Mouse (Mus musculus) hindlimb bud, embryonic 11.5 days (tissue): ENCODE data around the gene Ppp2ca.
"Not testable (repeated sequence)": the region's sequence is repeated elsewhere in the genome, so short reads cannot be mapped to it uniquely, and the experiment has no call there.

ENCODE experiments used
- DNase-seq: peaks from one replicate; pipeline ENCODE4 v3.0.0-alpha.2; 2012; ENCODE audit warnings: low read depth, low spot score; ENCODE audit errors: extremely low spot score

Ppp2ca gene

DNA sequence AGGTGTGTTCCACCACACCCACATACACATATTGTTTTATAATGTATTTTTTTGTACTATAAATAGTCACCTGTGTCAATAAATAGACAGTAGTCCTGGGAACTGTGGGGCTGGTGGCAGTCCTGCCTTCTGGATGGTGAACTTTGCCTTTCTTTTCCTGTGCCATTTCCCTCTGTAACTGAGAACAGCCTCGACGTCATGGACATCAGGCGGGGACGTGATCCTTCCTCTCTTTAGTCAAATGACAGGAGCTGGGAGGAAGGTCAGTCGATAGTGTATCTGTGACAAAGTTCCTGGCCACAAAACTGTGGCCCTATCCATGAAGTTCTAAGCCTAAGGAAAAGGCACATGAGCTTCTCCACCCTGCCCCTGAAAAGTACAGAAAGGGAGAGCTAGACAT, 3.9 kb upstream of the Ppp2ca start:
- DNase-seq: no peak

DNA sequence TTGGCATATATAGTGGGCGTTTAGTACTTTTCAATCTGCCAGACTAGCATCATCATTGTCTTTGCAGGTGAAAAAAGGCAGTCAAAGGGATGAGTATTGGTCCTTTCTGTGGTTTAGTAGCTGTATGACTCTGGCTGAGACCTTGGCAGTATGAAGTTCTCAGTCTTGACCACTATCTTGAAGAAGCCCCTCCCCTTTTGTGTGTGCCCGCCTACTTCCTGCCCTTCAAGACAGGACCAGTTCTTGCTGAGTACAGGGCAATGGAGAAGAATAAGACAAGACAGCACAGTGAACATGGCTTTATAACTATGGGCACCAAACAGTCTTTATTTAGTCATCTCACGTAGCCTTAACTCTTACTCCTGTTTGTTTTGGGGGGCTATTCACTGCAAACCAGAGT, 1.5 kb upstream of the Ppp2ca start:
- DNase-seq: no peak

DNA sequence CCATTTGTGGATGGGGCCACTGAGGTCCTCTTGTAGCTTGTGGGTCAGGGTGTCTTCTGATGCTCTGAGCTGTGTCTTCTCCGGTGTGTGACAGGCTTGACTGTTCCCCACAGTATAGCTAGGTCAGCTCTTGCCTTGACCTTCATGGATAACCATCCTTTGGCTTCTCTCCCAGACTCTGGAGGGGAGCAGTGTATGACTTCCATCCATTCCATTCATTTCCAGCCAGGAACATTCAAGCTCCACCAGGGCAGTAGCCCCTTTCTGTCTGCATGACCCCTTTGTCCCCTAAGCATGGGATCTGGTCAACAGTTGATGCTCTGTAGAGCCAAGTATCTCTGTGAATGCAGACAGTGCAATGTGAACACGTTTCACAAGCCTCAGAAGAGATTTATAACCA, 885 bp upstream of the Ppp2ca start:
- DNase-seq: no peak

DNA sequence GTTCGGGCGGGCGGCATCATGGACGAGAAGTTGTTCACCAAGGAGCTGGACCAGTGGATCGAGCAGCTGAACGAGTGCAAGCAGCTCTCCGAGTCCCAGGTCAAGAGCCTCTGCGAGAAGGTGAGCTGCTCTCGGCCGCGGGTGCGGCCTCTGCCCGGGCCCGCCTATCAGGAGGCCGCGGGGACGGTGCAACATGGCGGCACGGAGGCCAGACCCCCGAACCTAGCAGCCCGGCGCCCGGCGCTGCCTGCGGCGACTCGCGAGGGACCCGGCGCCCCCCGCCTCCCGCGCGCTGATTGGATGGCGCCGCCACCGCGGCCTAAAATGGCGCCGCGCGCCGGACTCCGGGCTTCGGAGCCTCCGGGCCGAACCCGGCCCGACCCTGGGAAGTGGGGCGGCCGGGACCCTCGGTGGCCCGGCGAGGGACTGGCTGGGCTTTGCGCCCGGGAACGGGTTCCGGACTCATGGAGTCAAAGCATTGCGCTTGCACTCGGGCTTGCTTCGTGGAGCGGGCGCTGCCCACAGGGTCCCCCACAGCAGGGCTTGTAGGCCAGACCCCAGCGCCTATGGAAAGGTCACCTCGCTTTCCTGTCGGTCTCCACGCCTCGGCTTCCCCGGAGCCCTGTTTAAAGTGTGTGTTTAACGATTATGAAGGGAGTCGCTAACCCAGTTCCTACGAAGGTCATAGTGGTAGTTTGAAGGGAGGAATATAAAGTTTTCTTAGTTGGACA, 715 bp downstream of the Ppp2ca start:
- peak; percentile 22 for DNase-seq

DNA sequence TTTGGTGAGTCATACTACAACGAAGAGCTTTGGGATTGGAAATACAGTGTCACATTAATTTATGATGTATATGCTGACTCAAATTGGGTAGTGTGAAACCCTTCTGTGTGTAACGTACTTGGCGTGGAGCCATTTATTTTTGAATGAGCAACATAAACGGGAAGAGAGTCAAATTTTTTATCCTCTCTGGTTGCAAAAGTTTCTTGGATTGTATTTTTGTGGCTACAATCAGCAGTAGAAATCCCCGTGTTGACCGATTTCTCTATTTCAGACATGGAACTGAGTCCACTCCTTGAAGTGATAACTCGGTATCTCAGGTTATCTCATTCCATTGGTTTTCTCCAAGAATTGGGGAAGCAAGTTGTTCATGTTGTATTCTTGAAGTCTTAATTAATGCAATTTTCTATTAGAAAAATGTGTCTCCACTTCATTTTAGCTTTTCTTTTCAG, 1.3 kb downstream of the Ppp2ca start:
- no peak for DNase-seq

DNA sequence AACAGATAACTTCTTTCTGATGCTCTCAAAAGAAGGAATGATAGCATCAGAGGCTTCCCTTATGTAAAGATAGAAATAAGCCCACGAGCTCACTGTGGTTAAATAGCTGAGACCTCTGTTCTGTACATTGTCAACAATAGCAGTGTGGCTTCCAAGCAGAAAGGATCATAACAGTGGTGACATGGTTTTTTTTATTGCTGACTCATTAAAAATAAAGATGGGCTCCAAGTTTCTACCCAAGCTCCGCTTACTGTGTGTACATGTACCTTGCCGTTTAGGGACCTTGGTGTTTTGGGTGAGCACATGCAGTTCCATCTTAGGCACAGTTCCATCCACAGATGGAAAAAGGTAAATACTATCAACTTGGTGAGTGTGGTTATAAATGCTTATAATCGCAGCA, 4.5 kb downstream of the Ppp2ca start:
- no peak for DNase-seq

DNA sequence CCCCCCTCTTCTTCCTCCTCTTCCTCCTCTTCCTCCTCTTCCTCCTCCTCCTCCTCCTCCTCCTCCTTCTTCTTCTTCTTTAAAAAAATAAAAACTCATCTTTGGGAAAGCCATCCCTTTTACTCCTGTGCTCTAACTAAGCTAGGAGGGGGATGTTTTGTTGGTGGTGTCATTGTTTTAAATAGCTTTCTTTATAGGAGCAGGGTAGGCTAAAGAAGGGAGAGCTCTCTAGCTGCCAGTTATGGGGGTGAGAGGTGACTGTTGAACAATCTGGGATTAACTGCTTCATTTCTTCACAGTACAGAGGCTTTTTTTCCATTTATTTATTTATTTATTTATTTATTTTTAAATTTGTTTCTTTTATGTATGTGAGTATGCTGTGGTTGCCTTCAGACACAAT, 7.0 kb downstream of the Ppp2ca start:
- no peak for DNase-seq

DNA sequence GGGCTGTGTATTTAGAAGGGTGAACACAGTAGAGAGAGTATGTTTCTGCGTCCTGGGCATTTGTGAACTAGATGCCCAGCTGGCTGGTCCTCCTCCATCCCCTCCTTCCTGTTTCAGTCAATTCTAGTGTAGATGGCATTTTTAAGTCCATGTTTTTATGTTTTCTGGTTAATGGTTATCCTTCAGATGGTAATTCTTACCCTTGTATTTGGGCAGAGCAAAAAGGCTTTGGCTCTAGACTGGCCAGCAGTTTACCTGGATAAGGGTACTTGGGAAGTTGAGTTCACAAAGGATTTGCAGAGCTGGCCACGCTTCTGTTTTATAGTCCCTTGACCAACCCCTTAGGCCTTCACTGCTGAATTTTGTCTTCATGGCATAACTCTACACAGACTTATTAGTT, 7.6 kb downstream of the Ppp2ca start:
- no peak for DNase-seq

DNA sequence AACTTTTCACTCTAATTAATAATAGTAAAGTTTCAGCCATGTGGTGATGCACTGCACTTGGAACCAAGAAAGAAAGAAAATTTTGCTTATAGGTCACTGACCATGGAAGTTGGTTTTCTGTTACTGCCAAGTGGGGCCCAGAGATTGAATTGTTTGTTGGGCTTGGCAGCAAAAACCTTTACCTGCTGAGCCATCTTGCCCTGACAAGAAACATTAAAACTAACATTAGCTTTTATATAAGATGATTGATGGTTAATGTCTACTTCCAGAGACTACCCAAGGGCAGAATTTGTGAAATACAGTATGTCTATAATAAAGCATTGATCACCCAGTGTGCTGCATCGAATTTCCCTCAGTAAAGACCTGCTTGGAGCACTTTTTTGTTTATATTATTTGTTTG, 8.0 kb downstream of the Ppp2ca start:
- no peak for DNase-seq

DNA sequence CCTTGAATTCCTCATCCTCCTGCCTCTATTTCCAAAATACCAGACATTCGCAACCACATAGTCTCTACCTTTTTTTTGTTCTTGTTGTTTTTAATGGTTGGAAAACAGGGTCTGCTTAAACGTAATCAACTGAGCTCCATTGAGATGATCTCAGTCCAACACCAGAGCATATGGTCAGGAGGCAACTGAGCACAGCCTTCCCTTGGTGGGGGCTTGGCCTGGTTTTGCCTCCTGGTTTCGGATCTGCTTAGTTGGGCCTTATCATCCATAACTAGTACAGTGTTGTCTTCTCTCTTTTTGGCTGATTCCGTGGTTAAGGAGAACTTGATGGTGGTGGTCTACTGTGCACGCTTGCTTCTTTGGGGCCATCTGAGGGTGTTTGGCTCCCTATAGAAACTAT, 10.3 kb downstream of the Ppp2ca start:
- no peak for DNase-seq

DNA sequence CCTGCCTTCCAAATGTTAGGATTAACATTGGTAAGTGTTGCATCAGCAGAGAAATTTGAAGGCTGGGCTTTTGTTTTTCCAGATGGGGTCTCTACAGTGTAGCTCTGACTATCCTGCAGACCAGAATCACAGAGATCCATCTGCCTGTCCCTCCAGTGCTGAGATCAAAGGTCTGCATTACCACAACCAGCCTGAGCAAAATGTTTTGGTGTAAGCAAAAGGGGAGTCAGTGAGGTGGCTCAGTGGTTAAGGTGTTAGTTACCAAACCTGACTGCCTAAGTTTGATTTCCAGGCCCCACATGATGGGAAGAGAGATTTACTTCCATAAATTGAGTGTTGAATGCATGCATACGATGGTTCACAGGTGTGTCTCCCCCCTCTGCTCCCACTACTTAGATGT, 10.9 kb downstream of the Ppp2ca start:
- DNase-seq: no peak

DNA sequence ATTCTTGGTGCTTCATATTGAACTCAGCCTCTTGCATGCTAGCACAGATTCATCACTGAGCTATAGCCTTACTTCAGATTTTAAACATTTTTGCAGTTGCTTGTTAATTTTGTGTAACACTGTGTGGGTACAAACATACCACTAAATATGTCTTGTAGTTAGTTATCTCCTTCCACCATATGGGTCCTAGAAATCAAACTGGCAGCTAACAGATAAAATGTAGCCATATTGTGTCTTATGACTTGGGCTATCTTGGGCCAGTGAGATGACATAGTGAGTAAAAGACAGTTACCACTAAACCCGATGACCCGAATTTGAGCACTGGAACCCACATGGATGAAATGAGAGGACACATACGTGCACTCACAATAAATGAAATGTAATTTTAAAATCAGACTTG, 17.0 kb downstream of the Ppp2ca start:
- DNase-seq: no peak

DNA sequence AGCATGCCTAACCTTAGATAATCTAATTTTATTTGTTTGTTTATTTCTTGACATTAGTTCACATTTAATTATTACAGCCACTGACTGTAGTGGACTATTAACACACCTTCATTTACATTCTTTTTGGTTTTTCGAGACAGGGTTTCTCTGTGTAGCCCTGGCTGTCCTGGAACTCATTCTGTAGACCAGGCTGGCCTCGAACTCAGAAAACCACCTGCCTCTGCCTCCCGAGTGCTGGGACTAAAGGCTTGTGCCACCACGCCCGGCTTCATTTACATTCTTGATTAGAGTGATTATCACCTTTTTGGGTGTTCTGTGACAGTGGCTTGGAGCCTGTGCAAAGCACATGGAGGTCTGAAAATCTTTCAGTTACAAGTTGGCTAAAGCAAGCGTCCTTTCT, 17.6 kb downstream of the Ppp2ca start:
- not testable (repeated sequence) for DNase-seq

DNA sequence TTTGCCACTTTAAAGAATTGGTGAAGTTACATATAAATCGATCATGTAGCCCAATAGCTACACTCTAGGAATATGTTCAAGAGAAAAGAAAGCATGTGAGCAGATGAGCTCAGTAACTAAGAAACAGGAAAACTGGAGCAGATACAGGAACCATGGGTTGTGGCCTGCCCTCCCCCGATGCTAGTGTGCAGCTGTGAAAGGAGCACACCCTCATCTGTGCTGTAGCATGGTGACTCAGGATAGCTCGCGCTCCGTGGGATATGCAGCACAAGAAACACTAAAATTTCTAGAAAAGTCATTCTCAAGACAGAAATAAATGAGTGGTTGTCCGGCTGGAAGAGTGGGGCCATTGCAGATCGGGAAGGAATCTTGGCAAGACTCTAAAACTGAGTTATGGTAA, 18.7 kb downstream of the Ppp2ca start:
- no peak for DNase-seq

DNA sequence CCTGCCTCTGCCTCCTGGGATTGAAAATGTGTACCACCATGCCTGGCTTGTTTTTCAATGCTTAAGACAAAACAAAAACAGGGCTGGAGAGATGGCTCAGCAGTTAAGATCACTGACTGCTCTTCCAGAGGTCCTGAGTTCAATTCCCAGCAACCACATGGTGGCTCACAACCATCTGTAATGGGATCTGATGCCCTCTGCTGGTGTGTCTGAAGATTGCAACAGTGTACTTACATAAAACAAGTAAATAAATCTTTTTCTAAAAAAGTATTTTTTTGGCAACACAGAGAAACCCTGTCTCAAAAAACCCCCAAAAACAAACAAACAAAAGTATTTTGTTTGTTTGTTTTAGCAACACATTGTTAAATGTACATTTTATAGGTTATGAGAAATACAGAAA, 21.9 kb downstream of the Ppp2ca start:
- DNase-seq: not testable (repeated sequence)

DNA sequence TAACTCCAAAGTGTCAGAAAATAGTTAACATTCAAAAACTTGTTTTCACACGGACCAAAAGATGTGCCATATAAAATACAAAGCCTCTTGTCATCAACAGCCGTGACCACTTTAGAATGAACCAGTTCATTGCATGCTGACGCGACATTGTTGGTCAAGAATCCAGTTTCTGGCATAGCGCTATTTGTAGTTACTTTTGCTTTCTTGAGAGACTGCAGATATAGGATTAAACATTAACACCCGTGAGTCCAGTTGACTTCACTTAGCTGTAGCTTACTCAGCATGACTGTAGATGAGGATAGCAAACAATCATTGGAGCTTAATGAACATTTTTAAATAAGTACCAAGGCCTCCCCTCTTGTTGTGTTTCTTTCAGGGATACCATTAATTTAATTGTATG, 23.6 kb downstream of the Ppp2ca start:
- DNase-seq: no peak

DNA sequence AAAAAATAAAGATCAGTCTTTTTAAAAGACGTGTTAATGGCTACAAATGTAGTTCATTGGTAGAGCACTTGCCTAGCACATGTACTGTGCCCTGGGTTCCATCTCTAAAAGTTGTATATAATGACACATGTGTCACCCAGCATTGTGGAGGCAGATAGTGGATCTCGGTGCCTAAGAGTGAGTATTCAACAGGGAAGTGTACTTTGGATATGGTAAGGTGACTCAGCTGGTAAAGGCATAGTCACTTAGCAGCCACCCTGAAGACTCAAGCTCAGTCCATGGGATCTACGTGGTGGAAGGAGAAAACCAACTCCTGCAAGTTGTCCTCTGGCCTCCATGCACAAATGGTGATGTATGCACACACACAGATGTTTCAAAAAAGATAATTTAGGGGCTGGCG, 26.0 kb downstream of the Ppp2ca start:
- no peak for DNase-seq

DNA sequence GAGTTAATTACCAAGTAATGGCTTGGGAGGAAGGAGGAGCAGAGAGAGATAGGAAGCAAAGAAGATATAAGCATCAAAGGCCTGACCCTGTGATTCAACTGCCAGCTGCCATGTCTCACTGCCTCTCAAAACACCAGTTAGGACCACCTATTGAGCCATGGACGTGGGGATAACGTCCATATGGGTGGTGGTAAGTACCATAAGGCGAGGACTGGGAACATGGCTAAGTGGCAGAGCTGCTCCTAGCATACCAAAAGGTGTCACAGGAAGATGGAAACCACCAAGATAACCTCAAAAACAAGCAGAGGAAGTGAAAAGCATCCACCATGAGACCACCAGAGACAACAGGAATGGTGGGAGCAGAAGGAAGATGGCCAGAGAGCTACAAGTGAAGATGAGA, 28.7 kb downstream of the Ppp2ca start:
- DNase-seq: no peak

DNA sequence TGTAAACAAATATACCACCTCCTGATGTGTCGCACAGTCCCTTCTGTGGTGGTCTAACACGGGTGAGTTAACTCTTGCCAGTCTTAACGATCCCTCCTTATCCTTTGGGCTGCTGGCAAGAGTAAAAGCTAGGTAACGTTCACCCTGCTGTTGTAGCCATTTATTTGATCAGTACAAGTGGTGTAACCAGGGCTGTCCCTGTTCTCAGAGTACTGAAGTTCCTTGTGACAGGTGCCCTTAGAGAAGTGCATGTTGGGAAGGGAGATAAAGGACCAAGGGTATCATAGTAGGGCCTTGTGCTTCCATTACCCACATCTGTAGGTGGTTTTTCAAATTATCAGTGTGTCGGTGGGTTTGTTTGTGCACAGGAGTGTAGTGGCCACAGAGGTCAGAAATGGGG, 29.3 kb downstream of the Ppp2ca start:
- DNase-seq: no peak

DNA sequence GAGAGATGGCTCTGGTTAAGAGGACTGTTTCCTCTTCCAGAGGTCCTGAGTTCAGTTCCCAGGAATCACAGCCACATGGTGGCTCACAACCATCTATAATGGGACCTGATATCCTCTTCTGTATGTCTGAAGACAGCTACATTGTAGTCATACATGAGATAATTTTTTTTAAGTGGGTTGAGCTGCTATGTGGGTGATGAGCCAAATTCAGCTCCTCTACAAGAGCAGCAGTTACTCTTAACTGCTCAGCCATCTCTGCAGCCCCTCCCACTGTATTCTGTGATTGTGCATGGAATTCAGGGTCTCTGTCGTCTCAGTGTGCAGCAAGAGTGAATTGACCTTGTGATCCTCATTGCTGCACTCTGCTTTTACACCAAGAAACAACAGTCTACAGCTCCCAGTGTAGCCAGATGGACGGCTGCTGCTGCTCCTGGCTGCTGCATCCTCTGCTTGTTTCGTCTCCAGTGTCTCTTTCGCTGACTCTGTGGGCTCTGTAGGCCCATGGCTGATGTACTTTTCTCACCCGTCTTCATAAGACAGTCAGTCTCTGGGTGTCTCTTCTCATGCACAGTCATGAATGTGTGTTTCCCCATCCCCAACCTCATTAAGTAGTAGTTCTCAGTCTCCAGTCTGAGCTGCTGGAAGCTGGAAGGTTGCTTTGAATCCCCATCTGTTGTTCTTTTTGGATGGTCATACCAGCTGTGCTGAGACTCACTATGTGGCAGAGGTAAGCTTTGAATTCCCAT, 30.0 kb downstream of the Ppp2ca start:
- DNase-seq: no peak

DNA sequence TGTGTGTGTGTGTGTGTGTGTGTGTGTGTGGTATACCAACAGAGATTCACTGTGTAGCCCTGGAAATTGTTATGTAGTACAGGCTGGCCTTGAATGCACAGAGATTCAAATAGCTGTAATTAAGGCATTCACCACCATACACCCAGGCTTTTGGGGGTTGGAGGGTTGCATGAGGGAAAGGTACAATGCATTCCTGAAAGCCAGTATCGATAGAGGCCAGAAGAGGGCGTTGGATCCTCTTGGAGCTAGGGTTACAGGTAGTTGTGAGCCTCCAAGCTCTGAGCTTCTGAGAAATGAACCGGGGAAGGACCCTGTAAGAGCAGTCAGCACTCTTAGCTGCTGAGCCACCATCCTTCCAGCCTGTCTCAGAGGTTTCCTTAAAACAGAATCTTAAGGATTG, 30.7 kb downstream of the Ppp2ca start:
- DNase-seq: no peak

DNA sequence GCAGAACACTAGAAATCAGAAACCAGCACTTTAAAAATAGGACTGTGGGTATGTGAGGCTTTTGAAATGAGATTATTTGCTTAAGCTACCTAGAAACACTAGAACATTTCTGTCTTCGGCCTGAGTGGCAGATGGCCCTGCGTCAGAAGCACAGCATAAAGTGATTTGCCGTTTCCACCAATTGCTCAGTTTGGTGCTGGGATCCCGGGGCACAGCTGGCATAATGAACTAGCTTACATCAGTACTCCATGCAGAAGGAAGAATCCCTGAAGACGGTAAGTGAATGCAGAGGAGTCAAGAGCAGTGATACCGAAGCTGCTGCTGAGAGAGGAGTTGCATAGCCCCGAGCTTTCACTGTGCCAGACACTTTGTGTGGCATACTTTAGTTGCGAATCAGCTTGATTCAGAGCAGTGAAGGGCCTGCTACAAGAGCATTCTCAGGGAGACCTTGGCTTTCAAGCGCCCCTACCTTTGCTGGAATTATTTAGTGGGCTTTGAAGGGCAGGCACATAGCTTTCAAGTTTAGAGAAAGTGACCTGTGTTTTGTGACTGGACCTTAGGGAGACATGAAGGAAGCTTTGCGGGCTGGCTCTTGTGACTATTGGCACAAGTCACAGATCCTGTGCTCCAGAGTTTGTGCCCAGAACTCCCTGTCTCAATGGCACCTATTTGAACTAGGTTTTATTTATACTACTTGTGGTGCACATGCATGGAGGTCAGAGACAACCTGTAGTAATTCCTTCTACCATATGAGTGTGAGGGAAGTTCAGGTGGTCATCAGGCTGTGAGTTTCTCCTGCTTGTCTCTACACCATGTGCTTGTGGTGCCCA, 31.4 kb downstream of the Ppp2ca start:
- no peak for DNase-seq
